Mouse (Mus musculus) hindbrain, embryonic 13.5 days (tissue): ENCODE results near the gene Auts2. TPM values are rescaled to one million over a fixed set of nuclear protein-coding genes. Genes with fewer than 3 reads are reported as not detected.

Experiments used
- ATAC-seq: fragments of 200-750 bp; cut with Nextera tagmentation; 2 replicates; pipeline ENCODE4 v1.8.0; 2017; ENCODE audit warnings: moderate TSS enrichment; ENCODE audit not compliant: low FRiP score
- H3K27ac ChIP-seq: fragments of 300-500 bp; sonication (generic); 2 replicates; pipeline ENCODE4 v1.5.1; 2015; ENCODE audit warnings: inconsistent platforms, mild to moderate bottlenecking, moderate library complexity
- H3K27me3 ChIP-seq: fragments of 300-500 bp; sonication (generic); 2 replicates; pipeline ENCODE4 v1.6.1; 2015; ENCODE audit warnings: mild to moderate bottlenecking, inconsistent platforms
- H3K36me3 ChIP-seq: fragments of 300-500 bp; sonication (generic); 2 replicates; pipeline ENCODE4 v1.6.1; 2015; ENCODE audit warnings: mild to moderate bottlenecking, inconsistent platforms
- H3K4me1 ChIP-seq: fragments of 300-500 bp; sonication (generic); replicated peaks from 2 replicates; pipeline ENCODE4 v1.6.1; 2015; ENCODE audit warnings: inconsistent platforms
- H3K4me2 ChIP-seq: fragments of 300-500 bp; sonication (generic); 2 replicates; pipeline ENCODE4 v1.6.1; 2015; ENCODE audit warnings: inconsistent platforms, mild to moderate bottlenecking, moderate library complexity
- H3K4me3 ChIP-seq: fragments of 300-500 bp; sonication (generic); 2 replicates; pipeline ENCODE4 v1.5.1; 2015; ENCODE audit warnings: mild to moderate bottlenecking, inconsistent platforms
- H3K9ac ChIP-seq: fragments of 300-500 bp; sonication (generic); 2 replicates; pipeline ENCODE4 v1.6.1; 2015; ENCODE audit warnings: mild to moderate bottlenecking, inconsistent platforms
- H3K9me3 ChIP-seq: fragments of 300-500 bp; sonication (generic); 2 replicates; pipeline ENCODE4 v1.6.1; 2016; ENCODE audit warnings: inconsistent platforms
- WGBS: fragments of 180-500 bp; shearing (Covaris S2); methylation state at CpG from one replicate; pipeline ENCODE4 v1.1.7; 2015; 5-methylcytosine and 5-hydroxymethylcytosine counted together
- polyA plus RNA-seq: library from polyadenylated mRNA; unstranded; fragments of >200 nt; fragmentation: Nextera tagmentation; extraction: Ambion mirVana; gene quantifications from 2 replicates; pipeline ENCODE4 v1.2.1, GENCODE M21; 2015

The Auts2 gene
- polyA plus RNA-seq, 1 experiment from 2014 or later, result 89.9 TPM

DNA sequence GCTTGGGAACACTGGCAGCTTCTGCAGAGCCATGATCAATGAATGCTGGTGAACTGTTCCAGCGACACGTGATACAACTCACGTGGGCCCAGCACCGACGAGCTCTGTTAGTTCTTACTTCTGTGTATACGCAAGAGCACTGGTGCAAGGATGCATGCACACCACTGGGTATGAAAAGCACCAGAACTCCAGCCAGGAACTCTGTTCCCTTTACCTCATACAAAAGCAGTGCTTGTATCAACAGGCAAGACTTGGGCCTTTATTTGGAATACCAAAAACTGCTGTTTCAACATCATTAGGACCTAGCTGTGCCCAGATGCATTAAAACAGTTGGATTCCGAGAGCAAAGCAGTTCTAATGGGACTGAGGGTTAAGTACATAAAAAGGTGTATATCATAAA lies 295.1 kb downstream of the Auts2 start:
- H3K27me3 ChIP-seq, result no peaks in the 10 kb centered on the region
- no peaks in the 10 kb centered on the region for H3K9me3 ChIP-seq
- H3K4me2 ChIP-seq, result no peak overlapping the region
- H3K36me3 ChIP-seq, result no peaks in the 10 kb centered on the region
- ATAC-seq, result no peak
- peaks cover 25% of the 10 kb centered on the region for H3K4me1 ChIP-seq
- no peak overlapping the region for H3K27ac ChIP-seq
- no peak overlapping the region for H3K9ac ChIP-seq
- WGBS, result 59% methylated on average over 7 of the region's 7 CpGs
- H3K4me3 ChIP-seq, result no peak overlapping the region

- WGBS, result 68% methylated on average over 5 of the region's 5 CpGs
- no peak overlapping the region for H3K27ac ChIP-seq
- no peaks in the 10 kb centered on the region for H3K9me3 ChIP-seq
- H3K4me3 ChIP-seq, result no peak overlapping the region
- H3K4me2 ChIP-seq, result no peak overlapping the region
- ATAC-seq, result no peak
- no peak overlapping the region for H3K9ac ChIP-seq
- peaks cover 19% of the 10 kb centered on the region for H3K4me1 ChIP-seq
- no peaks in the 10 kb centered on the region for H3K27me3 ChIP-seq
- no peaks in the 10 kb centered on the region for H3K36me3 ChIP-seq
Measured at GRCm38 (mm10) chr5:132235460-132235859, 307.7 kb downstream of the Auts2 start.

- 64% methylated on average over 7 of the region's 7 CpGs for WGBS
- Histone ChIP-seq H3K9me3 (no peaks in the 10 kb centered on the region), H3K36me3 (no peaks in the 10 kb centered on the region), H3K27ac (no peak overlapping the region), H3K4me3 (no peak overlapping the region), H3K27me3 (no peaks in the 10 kb centered on the region), H3K4me2 (no peak overlapping the region), H3K9ac (no peak overlapping the region), H3K4me1 (peaks cover 28% of the 10 kb centered on the region)
- no peak for ATAC-seq
Measured at GRCm38 (mm10) chr5:132234471-132234870, 308.7 kb downstream of the Auts2 start.

GRCm38 (mm10) chr5:132231280-132232047 lies 311.7 kb downstream of the Auts2 start:
- H3K27ac ChIP-seq, result peak overlapping the region; percentile 48
- no peaks in the 10 kb centered on the region for H3K36me3 ChIP-seq
- H3K4me1 ChIP-seq, result peaks cover 33% of the 10 kb centered on the region
- peak overlapping the region; percentile 59 for H3K9ac ChIP-seq
- H3K9me3 ChIP-seq, result no peaks in the 10 kb centered on the region
- ATAC-seq, result 0 out of 2 replicates have a peak, but pooled peaks have one; percentile 59
- WGBS, result 42% methylated on average over 10 of the region's 10 CpGs
- H3K27me3 ChIP-seq, result no peaks in the 10 kb centered on the region
- no peak overlapping the region for H3K4me2 ChIP-seq
- no peak overlapping the region for H3K4me3 ChIP-seq

- Histone ChIP-seq H3K4me1 (peaks cover 37% of the 10 kb centered on the region), H3K27ac (0 out of 2 replicates have a peak overlapping the region, but pooled peaks have one; percentile 10), H3K9ac (no peak overlapping the region), H3K9me3 (no peaks in the 10 kb centered on the region), H3K4me2 (no peak overlapping the region), H3K27me3 (no peaks in the 10 kb centered on the region), H3K36me3 (no peaks in the 10 kb centered on the region), H3K4me3 (no peak overlapping the region)
- 15% methylated on average over 8 of the region's 8 CpGs for WGBS
- ATAC-seq, result peak; percentile 79
Measured at GRCm38 (mm10) chr5:132229644-132230357, 313.3 kb downstream of the Auts2 start.

DNA sequence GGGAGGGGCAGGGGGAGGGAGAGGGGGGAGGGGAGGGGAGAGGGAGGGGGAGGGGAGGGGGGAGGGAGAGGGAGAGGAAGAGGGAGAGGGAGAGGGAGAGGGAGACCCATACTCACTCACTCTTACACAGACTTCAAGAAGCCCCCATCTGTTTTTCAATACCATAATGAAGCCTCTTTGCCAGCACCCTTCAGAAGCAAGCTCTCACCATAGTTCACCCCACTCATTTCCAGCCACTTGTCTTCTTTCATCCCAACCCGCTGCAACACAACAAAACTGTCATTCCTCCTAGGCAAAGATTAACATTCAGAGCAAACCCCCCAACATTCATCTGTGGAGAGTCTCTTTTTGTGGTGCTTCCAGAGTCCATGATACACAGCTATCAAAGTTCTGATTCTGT lies 314.1 kb downstream of the Auts2 start:
- no peaks in the 10 kb centered on the region for H3K36me3 ChIP-seq
- no peak overlapping the region for H3K4me3 ChIP-seq
- WGBS, result 61% methylated on average over 1 of the region's 1 CpGs
- no peaks in the 10 kb centered on the region for H3K27me3 ChIP-seq
- peaks cover 34% of the 10 kb centered on the region for H3K4me1 ChIP-seq
- H3K9me3 ChIP-seq, result no peaks in the 10 kb centered on the region
- no peak overlapping the region for H3K4me2 ChIP-seq
- H3K27ac ChIP-seq, result 0 out of 2 replicates have a peak overlapping the region, but pooled peaks have one; percentile 10
- no peak overlapping the region for H3K9ac ChIP-seq
- ATAC-seq, result no peak

DNA sequence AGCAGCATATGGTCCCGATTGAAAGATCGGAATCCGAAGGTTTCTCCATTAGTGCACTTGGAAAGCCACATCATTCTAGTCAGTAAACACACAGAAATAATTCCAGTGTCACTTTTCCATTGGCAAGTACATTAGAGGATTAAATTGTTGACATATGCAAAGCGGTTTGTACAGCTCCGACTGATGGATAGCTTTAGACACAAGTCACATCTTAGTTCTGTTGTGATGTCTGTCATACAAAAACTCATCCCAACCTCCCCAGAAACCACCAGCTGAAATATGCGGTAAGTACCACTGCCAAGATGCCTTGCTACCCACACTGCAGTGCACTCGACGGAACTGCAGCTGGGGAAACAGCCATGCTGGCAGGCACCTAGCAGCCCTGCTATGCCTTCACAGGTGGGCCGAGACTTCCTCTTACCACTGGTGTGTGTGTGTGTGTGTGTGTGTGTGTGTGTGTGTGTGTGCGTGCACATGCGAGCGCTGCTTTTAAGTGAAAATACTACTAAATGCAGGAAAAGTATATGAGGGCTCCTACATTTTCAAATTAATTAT lies 322.7 kb downstream of the Auts2 start:
- Histone ChIP-seq H3K27ac (no peak overlapping the region), H3K9ac (no peak overlapping the region), H3K36me3 (no peaks in the 10 kb centered on the region), H3K4me3 (no peak overlapping the region), H3K27me3 (no peaks in the 10 kb centered on the region), H3K9me3 (no peaks in the 10 kb centered on the region), H3K4me1 (peaks cover 18% of the 10 kb centered on the region), H3K4me2 (no peak overlapping the region)
- 85% methylated on average over 12 of the region's 12 CpGs for WGBS
- ATAC-seq, result no peak

DNA sequence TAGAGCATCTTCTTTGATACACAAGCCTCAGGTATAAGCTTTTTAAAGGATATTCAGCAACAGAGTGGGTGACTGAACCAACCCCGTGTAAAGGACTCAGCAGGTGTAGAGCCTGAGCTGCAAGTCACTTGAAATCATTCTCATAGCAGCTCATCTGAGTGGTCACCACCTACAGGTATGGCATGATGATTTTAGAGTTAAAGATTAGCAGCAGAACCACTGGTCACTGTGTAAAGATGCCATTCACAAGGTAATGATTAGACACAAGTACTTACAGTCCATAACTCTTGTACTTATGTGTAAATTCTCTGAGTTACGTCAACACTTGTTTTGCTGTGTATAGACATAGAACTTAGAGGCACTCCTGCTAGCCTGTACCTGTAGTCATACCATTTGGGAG lies 327.0 kb downstream of the Auts2 start:
- Histone ChIP-seq H3K4me3 (no peak overlapping the region), H3K9me3 (no peaks in the 10 kb centered on the region), H3K4me1 (peaks cover 24% of the 10 kb centered on the region), H3K27ac (no peak overlapping the region), H3K4me2 (no peak overlapping the region), H3K9ac (no peak overlapping the region), H3K27me3 (no peaks in the 10 kb centered on the region), H3K36me3 (no peaks in the 10 kb centered on the region)
- ATAC-seq, result no peak
- WGBS, result 95% methylated on average over 2 of the region's 2 CpGs

- Histone ChIP-seq H3K9ac (no peak overlapping the region), H3K36me3 (no peaks in the 10 kb centered on the region), H3K4me3 (no peak overlapping the region), H3K9me3 (no peaks in the 10 kb centered on the region), H3K27ac (no peak overlapping the region), H3K27me3 (no peaks in the 10 kb centered on the region), H3K4me2 (no peak overlapping the region), H3K4me1 (peaks cover 15% of the 10 kb centered on the region)
- no peak for ATAC-seq
- 71% methylated on average over 2 of the region's 2 CpGs for WGBS
Measured at GRCm38 (mm10) chr5:132212446-132212845, 330.7 kb downstream of the Auts2 start.

DNA sequence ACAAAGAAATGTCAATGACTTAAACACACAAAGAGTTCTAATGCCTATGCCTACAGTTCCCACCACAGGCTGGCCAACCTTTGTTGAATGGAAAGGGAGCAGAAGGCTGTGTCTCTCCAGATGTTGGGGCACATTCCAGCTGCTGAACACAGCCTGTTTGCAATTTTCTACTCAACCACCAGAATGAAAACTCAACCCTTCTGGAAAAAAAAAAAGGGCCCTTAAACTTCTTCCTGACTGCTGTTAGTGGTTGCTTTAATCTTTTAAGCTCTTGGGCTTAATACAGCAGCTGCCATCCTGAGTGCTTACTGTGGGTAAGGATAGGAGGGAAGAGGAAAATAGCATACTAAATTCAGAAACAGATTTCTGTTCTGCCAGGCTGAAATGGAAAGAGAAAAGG lies 333.4 kb downstream of the Auts2 start:
- ATAC-seq, result no peak
- no peaks in the 10 kb centered on the region for H3K27me3 ChIP-seq
- no peak overlapping the region for H3K9ac ChIP-seq
- H3K4me1 ChIP-seq, result peaks cover 16% of the 10 kb centered on the region
- H3K9me3 ChIP-seq, result no peaks in the 10 kb centered on the region
- H3K4me3 ChIP-seq, result no peak overlapping the region
- no peak overlapping the region for H3K4me2 ChIP-seq
- no peaks in the 10 kb centered on the region for H3K36me3 ChIP-seq
- H3K27ac ChIP-seq, result no peak overlapping the region

GRCm38 (mm10) chr5:132206220-132206619 lies 336.9 kb downstream of the Auts2 start:
- Histone ChIP-seq H3K27me3 (no peaks in the 10 kb centered on the region), H3K4me2 (no peak overlapping the region), H3K27ac (no peak overlapping the region), H3K9me3 (no peaks in the 10 kb centered on the region), H3K36me3 (no peaks in the 10 kb centered on the region), H3K9ac (no peak overlapping the region), H3K4me1 (peaks cover 23% of the 10 kb centered on the region), H3K4me3 (no peak overlapping the region)
- 81% methylated on average over 1 of the region's 1 CpGs for WGBS
- ATAC-seq, result no peak

DNA sequence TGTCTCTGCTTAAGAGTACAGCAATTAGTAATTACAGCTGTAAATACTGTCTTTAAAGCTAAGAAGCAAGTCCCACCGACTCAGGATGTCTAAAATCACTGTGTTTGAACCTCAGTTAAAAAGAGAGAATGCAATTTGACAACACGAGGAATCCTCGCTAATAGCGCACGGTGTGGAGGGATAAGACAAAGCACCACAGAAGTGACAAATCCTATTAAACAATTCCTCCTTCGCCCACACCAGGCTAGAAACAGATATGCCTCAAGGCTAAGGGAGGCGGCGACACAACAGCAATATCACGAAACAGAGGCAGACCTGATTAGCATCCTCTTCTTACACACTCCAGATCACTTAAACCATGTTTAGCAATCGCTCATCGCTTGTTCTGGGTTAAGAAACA lies 339.3 kb downstream of the Auts2 start:
- H3K27ac ChIP-seq, result peak overlapping the region; percentile 49; the same call in 1 of the 2 replicates
- H3K27me3 ChIP-seq, result no peaks in the 10 kb centered on the region
- H3K9me3 ChIP-seq, result no peaks in the 10 kb centered on the region
- H3K4me2 ChIP-seq, result no peak overlapping the region
- no peak overlapping the region for H3K9ac ChIP-seq
- H3K36me3 ChIP-seq, result no peaks in the 10 kb centered on the region
- no peak for ATAC-seq
- no peak overlapping the region for H3K4me3 ChIP-seq
- peaks cover 43% of the 10 kb centered on the region for H3K4me1 ChIP-seq
- whole genome bisulfite sequencing, result 42% methylated on average over 11 of the region's 11 CpGs
